Mouse (Mus musculus): ENCODE data around the gene Garnl3.

Gene Garnl3

DNA sequence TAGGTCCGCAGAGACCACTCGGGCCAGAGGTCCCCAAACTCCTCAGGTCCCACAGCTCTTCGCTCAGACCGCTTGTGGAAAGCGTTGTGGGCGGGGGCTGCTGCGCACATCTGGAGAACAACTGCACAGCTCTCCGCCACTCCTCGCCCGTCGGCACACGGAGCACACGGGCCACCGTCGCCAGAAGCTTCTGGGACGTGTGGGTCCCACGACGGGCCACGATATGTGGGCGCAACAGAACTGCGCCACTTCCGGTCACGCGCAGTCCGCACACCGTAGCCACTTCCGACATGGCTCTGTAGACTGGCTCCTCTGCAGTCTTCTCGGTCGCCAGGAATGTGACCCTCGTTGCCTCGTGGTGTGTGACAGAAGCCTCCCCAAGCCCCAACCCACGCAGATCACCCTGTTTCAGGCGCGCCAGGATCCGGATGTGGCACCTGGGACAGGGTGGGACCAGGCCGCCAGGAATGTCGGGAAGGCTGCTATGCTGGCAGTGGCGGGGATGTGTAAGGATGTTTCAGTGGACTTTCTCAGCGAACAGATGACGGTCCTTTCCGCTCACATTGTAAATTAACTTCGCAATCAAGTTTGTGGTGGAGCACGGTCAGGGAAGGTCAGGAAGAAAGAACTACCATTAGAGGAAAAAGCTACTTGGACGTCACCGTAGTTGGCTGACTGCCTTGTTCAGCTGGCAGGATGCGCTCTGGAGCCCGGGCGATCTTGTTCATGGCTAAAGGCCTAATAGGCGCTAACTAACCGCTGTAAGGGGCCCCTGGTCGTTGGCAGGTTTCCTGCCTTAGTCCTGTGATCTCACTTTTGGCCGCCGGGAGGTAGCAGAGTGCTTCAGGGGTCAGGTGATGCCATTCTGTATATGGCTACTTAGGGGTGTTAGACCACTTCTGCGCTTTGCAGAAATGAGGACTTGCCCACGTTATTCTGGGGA lies 164.5 kb downstream of the Garnl3 start:
- peak; percentile 87 to 94 for DNase-seq

DNA sequence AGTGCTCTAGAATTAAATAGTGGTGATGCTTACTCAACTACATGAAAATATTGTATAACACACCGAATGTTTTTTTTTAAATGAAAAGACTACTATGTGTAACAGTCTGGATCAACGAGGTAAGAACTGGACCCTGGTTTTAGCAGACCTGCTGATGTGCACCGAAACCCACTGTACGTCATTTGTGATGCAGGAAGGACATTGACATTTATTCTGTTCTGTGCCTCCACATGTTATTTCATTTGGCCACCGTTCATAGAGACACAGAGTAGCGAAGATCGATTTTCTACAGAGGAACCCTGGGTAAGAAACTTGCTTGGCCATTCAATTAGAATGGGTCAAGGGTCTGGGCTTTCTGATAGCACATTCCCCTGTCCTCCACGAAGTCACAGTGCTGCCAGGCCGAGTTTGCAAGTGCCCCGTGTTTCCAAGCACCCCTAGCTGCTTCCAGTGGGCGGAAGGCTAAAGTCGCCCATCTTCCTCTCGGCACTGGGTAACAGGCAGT lies 165.2 kb downstream of the Garnl3 start:
- DNase-seq: no peak

DNA sequence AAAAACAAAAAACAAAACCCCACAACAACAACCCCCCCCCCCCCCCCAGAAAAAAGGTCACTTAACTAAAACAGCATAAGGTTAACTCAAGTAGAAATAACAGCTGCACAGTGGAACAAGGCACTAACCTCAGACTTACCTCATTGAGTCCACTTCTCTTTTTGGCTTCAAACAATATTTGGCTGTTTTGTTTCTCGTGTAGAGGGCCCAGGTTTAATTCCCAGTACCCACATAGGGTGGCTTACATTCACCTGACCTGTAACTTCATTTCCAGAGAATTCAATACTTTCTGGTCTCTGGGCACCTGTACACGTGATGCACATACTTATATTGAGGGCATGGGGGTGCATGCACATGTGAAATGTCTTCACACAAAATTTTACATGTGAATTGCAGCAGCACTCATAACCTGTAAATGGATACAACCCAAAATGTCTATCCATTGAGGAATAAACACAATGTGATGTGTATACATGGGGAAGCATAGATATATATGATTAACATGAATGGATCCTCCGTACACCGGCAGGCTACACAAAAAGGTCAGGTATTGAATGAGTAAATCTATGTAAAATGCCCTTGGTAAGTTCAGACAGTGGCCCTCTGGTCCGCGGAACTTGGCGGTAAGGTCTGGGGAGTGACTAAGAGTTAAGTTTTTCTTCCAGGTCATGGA lies 165.8 kb downstream of the Garnl3 start:
- DNase-seq: no peak

DNA sequence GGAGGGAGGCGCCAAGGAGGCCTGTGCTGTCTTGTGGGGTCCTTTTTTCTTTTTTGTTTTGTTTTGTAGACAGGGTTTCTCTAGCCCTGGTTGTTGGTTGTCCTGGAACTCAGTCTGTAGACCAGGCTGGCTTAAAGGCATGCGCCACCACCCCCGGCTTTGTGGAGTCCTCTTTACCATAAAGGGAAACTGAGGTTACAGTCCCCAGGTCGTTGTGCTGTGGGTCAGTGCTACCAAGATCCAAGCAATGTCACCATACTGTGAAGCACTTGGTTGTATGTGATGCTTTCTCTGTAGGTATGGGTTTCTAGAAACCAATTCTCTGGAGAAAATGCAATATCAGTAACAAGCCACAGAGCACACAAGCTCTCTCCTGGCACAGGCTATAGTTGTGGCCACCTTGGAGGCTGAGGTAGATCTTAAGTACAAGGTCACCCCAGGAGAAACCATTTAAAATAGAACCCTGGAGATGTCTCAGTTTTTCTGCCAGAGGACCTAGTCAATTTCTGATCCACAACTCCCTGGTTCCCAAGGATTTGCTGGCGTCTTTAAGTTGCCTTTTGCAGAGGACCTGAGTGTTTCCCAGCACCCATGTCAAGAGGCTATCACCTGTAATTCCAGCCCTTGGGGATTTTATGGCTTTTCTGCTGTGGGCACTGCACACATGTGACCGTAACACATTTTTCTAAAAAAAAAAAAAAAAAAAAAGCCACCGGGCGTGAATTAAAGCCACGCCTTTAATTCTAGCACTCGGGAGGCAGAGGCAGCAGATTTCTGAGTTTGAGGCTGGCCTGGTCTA lies 166.6 kb downstream of the Garnl3 start:
- no peak for DNase-seq

DNA sequence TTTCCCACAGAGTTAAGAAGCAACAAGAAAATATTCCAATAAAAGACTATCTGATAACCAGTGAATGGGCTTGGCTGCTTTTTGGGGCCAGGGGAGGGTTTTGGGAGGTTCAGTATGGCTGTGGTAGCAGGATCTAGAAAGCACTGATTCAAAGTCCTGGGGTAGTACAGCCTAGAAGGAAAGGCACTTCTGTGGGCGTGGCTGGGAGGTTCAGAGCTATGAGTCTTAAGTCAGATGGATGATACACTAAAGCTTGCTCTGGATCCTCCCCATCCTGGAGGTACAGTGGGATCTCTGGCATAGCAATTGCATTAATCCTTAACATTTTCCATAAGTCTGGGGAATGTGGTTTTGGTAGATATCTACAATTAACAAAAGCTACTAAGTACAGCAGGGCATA lies 167.5 kb downstream of the Garnl3 start:
- no peak for DNase-seq

DNA sequence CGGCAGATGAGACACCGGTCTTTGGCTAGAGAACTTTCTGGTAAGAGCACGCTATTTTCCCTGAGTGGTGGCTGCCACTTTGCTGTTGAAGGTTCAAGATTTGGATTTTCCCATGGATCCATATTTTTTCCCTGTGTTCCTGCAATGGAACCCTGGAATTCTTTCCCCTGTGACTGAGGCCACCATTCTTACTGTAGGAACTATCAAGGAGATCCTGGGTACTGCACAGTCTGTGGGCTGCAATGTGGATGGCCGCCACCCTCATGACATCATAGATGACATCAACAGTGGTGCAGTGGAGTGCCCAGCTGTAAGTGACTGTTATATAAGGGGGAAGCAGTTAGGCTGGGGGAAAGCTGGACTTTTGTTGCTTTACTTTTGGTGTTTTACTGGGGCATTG lies 167.9 kb downstream of the Garnl3 start:
- no peak for DNase-seq

DNA sequence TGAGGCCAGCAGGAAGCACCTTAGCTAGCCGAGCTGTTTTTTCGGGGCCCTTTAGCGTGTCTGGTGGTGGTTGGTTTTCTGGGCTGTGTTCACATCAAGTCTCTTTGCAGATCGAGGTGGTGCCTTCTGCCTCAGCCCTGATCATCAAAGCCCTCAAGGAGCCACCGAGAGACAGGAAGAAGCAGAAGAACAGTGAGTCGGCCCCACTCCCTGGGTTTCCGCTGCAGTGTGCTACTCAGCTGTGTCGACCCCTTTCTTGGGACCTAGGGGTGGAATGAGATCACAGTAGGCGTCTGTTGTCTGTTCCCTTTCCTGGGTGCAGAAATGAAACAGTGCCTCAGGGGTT lies 168.6 kb downstream of the Garnl3 start:
- no peak for DNase-seq

DNA sequence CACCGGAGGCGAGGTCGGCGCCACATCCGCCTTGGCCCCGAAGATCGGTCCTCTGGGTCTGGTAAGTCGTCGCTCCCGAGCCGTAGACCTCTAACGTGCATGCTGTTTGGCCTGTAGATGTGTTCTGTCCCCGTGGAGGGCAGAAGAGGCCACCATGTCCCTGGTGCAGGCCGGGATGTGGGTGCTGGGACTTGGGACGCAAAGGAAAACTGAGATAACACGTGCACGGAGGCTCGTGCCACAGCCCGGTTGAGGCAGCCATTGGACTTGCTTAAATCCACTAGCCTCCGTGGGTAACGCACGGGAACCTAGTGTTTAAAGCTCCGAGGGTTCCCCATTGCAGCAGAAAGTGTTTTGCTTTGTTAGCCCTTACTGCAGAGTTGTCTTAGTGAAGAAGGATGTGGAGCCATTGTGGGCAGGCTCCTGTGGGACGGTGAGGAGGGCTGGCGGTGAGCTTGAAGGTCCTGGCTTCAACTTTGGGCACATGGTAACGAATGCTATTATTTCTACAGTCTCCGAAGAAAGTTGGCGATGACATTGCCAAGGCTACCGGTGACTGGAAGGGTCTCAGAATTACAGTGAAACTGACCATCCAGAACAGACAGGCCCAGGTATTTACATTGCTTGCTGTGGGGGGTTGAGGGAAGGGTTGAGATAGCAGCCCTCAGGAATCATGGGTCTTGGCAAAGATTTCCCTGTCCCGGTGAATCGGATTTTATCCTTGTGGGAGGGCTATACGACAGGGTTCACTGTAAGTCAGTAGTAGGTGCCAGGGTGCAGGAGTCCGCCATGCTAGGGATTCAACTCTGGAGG lies 169.2 kb downstream of the Garnl3 start:
- no peak for DNase-seq

DNA sequence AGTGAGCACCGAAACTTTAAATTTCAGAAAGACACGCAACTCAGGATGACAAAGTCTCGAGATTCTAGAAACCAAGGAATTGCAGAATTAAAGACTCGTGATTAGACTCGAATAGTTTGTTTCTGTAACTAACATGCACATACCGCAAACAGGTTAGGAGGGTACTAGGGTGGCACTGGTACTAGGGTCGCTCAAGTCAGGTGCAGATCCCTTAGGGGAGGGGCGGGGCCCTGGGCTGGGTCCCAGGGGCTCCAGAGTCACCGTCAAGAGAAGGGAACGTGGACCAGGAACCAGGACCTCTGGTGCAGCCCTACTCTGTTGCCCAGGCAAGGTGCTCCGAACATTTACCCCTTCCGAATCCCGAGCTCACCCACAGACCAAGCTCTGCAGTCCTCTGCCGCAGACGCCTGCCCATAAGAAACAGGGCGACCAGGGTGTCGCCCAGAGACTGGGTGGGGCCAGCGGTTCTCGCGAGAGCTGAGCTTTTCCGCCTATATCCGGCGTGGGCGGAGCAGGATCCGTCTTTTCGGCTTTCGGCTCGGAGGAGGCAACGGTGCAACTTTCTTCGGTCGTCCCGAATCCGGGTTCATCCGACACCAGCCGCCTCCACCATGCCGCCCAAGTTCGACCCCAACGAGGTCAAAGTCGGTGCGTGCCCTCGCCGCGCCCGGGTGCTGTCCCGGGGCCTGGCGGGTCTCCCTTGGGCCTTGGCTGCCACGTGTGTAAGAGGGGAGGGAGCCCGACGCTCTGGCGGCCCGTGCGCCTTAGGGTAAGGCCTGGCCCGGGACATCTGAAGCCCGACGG lies 170.1 kb downstream of the Garnl3 start, which contains the start of the genes Rpl12 and Lrsam1:
Gene Rpl12, plus strand, starts transcription at position 368 of the 804 bp plus-strand sequence.
Gene Lrsam1, minus strand, starts transcription at position 423 of the 804 bp plus-strand sequence.
- DNase-seq: peak; percentile 97

DNA sequence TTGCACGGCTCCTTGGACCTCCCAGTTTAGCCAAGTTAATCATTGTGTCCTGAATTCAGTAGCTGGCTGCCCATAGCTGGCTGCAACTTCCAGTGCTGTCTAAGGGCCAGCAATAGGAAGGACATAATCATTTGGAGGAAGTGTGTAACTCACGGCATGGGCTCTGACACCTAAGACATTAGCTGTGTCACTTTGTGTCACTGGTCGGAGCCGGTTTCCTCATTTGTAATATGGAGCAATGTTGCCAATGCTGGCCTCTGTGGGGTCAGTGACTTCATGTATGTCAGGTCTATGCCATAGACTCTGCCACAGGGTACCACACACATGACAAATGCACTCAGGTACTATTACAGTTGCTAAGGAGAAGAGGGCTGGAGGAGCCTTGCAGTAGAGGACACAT lies 171.2 kb downstream of the Garnl3 start:
- DNase-seq: no peak

DNA sequence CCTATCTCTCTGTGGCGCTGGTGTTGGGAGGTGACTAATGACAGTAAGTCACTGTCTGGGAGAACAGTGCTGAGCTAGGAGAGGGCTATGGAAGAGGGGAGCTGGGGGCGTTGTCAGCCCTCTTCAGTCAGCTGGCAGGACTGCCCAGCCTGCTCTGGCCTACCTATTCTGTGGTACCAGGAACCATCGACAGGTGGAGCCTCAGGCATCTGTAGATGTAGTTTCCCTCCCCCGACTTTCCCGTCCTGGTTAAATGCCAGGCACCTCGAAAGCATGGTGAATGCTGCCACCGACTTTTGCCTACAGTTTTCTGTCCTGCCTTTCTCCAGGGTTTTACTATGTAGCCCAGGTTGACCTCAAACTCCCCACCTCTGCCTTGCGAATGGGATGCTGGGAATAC lies 174.1 kb downstream of the Garnl3 start:
- DNase-seq: peak; percentile 63 to 65

DNA sequence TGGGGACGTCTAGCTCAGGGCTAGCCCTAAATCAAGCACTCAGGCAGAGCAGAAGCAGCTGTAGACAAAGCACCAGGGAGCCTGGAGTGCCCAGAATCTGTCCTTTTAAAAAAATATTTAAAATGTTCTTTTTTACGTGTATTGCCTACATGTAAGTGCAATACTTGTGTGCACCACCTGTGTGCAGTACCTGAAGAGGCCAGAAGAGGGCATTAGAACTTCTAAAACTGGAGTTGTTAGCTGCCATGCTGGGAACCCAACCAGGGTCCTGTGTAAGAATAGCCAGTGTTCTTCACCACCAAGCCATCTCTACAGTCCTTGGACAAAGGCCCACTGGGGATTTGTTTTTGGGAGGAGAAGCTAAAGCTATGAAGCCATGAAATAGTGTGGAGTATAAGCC lies 176.9 kb downstream of the Garnl3 start:
- no peak for DNase-seq

DNA sequence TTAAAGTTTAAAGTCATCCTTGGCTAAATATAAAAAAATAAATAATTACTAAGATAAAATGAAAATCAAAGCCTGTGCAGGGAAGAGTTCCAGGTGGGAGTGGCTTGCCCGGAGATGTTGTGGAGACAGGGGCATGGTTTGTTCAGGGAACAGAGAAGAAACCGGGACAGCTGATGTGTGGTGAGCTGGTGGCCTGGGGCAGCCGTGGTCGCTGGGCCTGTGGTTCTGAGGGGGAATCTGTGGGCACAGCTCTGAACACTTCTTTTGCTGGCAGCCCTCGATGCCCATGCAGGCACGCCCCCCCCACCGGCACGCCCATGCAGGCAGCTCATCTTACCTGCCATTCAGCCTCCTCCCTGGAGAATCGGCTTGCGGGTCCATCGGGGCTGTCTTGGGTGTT lies 184.0 kb downstream of the Garnl3 start:
- DNase-seq: no peak

DNA sequence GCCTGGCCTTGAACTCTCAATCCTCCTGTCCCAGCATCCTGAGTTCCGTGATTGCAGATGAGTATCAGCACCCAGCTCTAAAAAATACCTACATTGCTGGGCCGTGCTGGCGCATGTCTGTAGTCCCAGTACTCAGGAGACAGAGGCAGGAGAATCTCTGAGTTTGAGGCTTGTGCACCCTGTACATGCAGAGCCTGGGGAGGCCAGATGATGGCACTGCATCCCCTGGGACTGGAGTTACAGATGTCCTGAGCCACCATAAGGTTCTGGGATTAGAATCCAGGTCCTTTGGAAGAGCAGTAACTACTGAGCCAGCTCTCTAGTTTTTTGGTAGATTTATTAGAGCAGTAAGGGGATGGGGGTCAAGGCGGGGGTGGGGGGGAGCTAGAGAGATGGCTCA lies 191.0 kb downstream of the Garnl3 start:
- DNase-seq: no peak

DNA sequence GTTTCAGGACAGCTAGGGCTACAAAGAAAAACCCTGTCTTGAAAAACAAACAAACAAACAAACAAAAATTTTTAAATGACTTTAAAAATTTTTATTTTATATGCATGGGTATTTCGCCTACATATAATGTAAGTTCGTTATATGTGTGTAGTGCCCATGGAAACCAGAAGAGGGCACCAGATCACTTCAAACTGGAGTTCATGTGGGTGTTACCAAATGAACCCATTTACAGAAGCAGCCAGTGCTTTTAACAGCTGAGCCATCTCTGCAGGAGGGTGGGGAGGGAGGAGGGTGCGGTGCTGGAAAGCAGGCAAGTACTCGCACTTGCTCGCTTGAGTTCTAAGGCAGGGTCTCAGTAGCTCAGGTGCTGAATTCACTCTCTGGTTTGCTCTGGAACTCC lies 192.0 kb downstream of the Garnl3 start:
- DNase-seq: peak in 1 of 2 experiments; percentile 70

DNA sequence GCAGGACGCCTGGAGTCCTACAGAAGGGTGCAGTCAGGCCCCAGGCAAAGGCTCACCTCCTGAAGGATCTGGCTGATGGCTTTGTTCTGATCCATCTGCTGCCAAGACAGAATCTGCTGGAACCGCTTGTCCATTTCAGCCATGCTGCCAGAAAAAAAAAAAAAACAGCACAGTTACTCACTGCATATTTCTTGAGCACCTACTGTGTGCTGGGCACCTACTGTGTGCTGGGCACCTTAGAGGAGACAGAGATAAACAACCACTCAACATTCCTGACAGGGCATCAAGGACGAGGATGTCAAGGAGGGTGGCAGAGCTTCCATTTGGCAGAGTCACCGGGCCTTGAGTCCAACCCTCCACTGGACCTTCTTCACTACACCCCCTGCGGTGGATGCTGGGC lies 192.7 kb downstream of the Garnl3 start:
- DNase-seq: no peak

Data from kidney, postnatal 25 days (tissue).